Mouse (Mus musculus) limb, embryonic 14.5 days (tissue): ENCODE measurements around the gene Trim46. TPM values are rescaled to one million over a fixed set of nuclear protein-coding genes. Genes with fewer than 3 reads are reported as not detected.
A peak's percentile ranks its signal among the peaks of the same experiment; 100 is the strongest.

Source experiments
- ATAC-seq: fragments of 200-750 bp; cut with Nextera tagmentation; 2 replicates; pipeline ENCODE4 v1.8.0; 2017; ENCODE audit warnings: low read depth, moderate number of reproducible peaks, moderate TSS enrichment; ENCODE audit not compliant: low FRiP score
- DNase-seq: peaks from one replicate; pipeline ENCODE4 v3.0.0-alpha.2; 2015; ENCODE audit warnings: low spot score
- H3K27ac ChIP-seq: fragments of 300-500 bp; sonication (generic); replicated peaks from 2 replicates; pipeline ENCODE4 v1.5.1; 2014; ENCODE audit warnings: low read depth, mild to moderate bottlenecking, low read length, moderate library complexity, mixed read lengths
- H3K27me3 ChIP-seq: fragments of 300-500 bp; sonication (generic); 2 replicates; pipeline ENCODE4 v1.6.1; 2014; ENCODE audit warnings: low read length, mixed read lengths; ENCODE audit not compliant: control insufficient read depth, insufficient read depth
- H3K36me3 ChIP-seq: fragments of 300-500 bp; sonication (generic); 2 replicates; pipeline ENCODE4 v1.6.1; 2014; ENCODE audit warnings: mild to moderate bottlenecking, low read length, moderate library complexity, mixed read lengths; ENCODE audit not compliant: control insufficient read depth, insufficient read depth
- H3K4me1 ChIP-seq: fragments of 300-500 bp; sonication (generic); 2 replicates; pipeline ENCODE4 v1.6.1; 2014; ENCODE audit warnings: antibody characterized with exemption, low read length, mixed read lengths; ENCODE audit not compliant: control insufficient read depth, insufficient read depth
- H3K4me2 ChIP-seq: fragments of 300-500 bp; sonication (generic); replicated peaks from 2 replicates; pipeline ENCODE4 v1.6.1; 2014; ENCODE audit warnings: low read depth, mild to moderate bottlenecking, low read length, moderate library complexity; ENCODE audit not compliant: severe bottlenecking
- H3K4me3 ChIP-seq: fragments of 300-500 bp; sonication (generic); replicated peaks from 2 replicates; pipeline ENCODE4 v1.5.1; 2014; ENCODE audit warnings: low read length
- H3K9ac ChIP-seq: fragments of 300-500 bp; sonication (generic); 2 replicates; pipeline ENCODE4 v1.6.1; 2014; ENCODE audit warnings: mild to moderate bottlenecking, low read depth, low read length, moderate library complexity; ENCODE audit not compliant: severe bottlenecking
- H3K9me3 ChIP-seq: fragments of 300-500 bp; sonication (generic); 2 replicates; pipeline ENCODE4 v1.6.1; 2016; ENCODE audit warnings: low read length; ENCODE audit not compliant: control insufficient read depth
- POLR2A ChIP-seq: fragments of 200-500 bp; IDR thresholded peaks from 2 replicates; pipeline ENCODE4 v1.8.0; 2012; ENCODE audit warnings: inconsistent platforms, mild to moderate bottlenecking, moderate library complexity, borderline replicate concordance; ENCODE audit not compliant: insufficient read depth, insufficient read length; ENCODE audit errors: extremely low read depth
- WGBS: fragments of 180-500 bp; shearing (Covaris S2); extraction: QIAGEN DNeasy Blood & Tissue Kit; methylation state at CpG from one replicate; pipeline ENCODE4 v1.1.7; 2014; 5-methylcytosine and 5-hydroxymethylcytosine counted together
- polyA plus RNA-seq, 2 experiments: library from polyadenylated mRNA; depleted of rRNA in 1 of 2; stranded (reverse) in 1 of 2; unstranded in 1 of 2; fragments of >200 nt; fragmentation: Nextera tagmentation in 1 of 2; extraction: Ambion mirVana in 1 of 2; gene quantifications; 2 replicates each; pipeline versions ENCODE4 v1.2.1 to v1.2.3; 2012 to 2014

Gene Trim46
- polyA plus RNA-seq, 2 experiments, result 3.9 to 19.0 TPM

GRCm38 (mm10) chr3:89247466-89247865, 1.4 kb upstream of the Trim46 start:
- Histone ChIP-seq H3K4me2 (peak overlapping the region; percentile 90), H3K9me3 (no peaks in the 10 kb centered on the region), H3K4me3 (peak overlapping the region; percentile 86), H3K27ac (no peak overlapping the region), H3K36me3 (peaks cover 13% of the 10 kb centered on the region), H3K9ac (peak overlapping the region; percentile 75), H3K27me3 (no peaks in the 10 kb centered on the region), H3K4me1 (peaks cover 38% of the 10 kb centered on the region)
- DNase-seq (no peak), ATAC-seq (no peak)
- 88% methylated on average over 4 of the region's 4 CpGs for WGBS
- no peak for TF ChIP-seq POLR2A

GRCm38 (mm10) chr3:89245688-89246171, 379 bp downstream of the Trim46 start, which contains the start of gene Krtcap2:
Gene Krtcap2, plus strand, starts transcription at chr3:89245966.
- TF ChIP-seq POLR2A, result no peak
- 4% methylated on average over 20 of the region's 20 CpGs for WGBS
- Histone ChIP-seq H3K4me1 (peaks cover 29% of the 10 kb centered on the region), H3K36me3 (peaks cover 25% of the 10 kb centered on the region), H3K27ac (peak within 1 kb of the TSS; percentile 65), H3K9ac (peak within 1 kb of the TSS; percentile 75), H3K27me3 (no peaks in the 10 kb centered on the region), H3K4me3 (peak within 1 kb of the TSS; percentile 86), H3K9me3 (no peaks in the 10 kb centered on the region), H3K4me2 (peak within 1 kb of the TSS; percentile 90)
- peak; percentile 56 for ATAC-seq
- DNase-seq, result peak; percentile 72

- Histone ChIP-seq H3K9ac (peak overlapping the region; percentile 12), H3K4me3 (peak overlapping the region; percentile 86), H3K36me3 (peaks cover 31% of the 10 kb centered on the region), H3K27ac (peak overlapping the region; percentile 45), H3K27me3 (no peaks in the 10 kb centered on the region), H3K4me2 (peak overlapping the region; percentile 90), H3K9me3 (no peaks in the 10 kb centered on the region), H3K4me1 (peaks cover 29% of the 10 kb centered on the region)
- under 1% methylated on average over 17 of the region's 26 CpGs for WGBS
- DNase-seq (peak; percentile 39), ATAC-seq (peak; percentile 5; the same call in 1 of the 2 replicates)
- no peak for TF ChIP-seq POLR2A
Measured at GRCm38 (mm10) chr3:89244982-89245687, 974 bp downstream of the Trim46 start.

- H3K27me3 ChIP-seq, result no peaks in the 10 kb centered on the region
Measured at GRCm38 (mm10) chr3:89244158-89244981, 1.7 kb downstream of the Trim46 start.

GRCm38 (mm10) chr3:89243609-89244008, 2.5 kb downstream of the Trim46 start:
- 11% methylated on average over 14 of the region's 14 CpGs for WGBS
- Histone ChIP-seq H3K36me3 (peaks cover 34% of the 10 kb centered on the region), H3K9me3 (no peaks in the 10 kb centered on the region), H3K9ac (no peak overlapping the region), H3K4me1 (peaks cover 29% of the 10 kb centered on the region), H3K27ac (no peak overlapping the region), H3K4me2 (peak overlapping the region; percentile 90), H3K27me3 (no peaks in the 10 kb centered on the region), H3K4me3 (peak overlapping the region; percentile 86)
- no peak for TF ChIP-seq POLR2A
- DNase-seq (peak; percentile 49), ATAC-seq (peak; percentile 16; the same call in 1 of the 2 replicates)

More at GRCm38 (mm10) chr3:89244158-89244981, 1.7 kb downstream of the Trim46 start:
- Histone ChIP-seq H3K27ac (peak overlapping the region; percentile 45), H3K9me3 (no peaks in the 10 kb centered on the region), H3K4me3 (peak overlapping the region; percentile 86), H3K9ac (peak overlapping the region; percentile 12), H3K36me3 (peaks cover 30% of the 10 kb centered on the region), H3K4me1 (peaks cover 29% of the 10 kb centered on the region), H3K4me2 (peak overlapping the region; percentile 90)
- ATAC-seq, result peak; percentile 14; the same call in 1 of the 2 replicates
- DNase-seq, result no peak
- no peak for TF ChIP-seq POLR2A
- WGBS, result 12% methylated on average over 25 of the region's 25 CpGs
